Comparison of ENCODE assay signal across 21 mouse cellular contexts in the genomic region with DNA sequence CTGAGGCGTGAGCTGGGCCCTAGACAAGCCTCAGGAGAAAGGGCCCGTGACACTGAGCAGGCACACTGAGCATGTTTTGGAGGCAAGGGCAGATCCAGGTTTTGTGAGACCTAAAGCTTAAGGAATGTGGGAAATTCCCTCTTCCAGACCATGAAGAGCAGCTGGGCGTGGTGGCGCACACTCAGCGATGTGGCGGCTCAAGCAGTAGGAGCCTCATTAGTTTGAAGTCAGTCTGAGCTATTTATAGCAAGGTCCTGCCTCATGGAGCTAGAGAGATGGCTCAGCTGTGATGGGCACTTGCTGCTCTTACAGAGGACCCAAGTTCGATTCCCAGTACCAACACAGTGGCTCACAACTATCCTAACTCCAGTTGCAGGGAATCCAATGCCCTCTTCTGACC. TPM values are rescaled to one million over a fixed set of nuclear protein-coding genes. Genes with fewer than 3 reads are reported as not detected.
A peak's percentile ranks its signal among the peaks of the same experiment; 100 is the strongest.
DNase-seq lines count a peak whose midpoint lies in the region; ATAC-seq and TF ChIP-seq lines count a peak whose summit lies in the region.
"Had no signal": no experiment of that assay in that cellular context is flagged by ENCODE, and none has a peak within 500 bp of the region (broad histone marks: within the 10 kb centered on the region; RNA-seq: fewer than 3 reads in every experiment).

No protein-coding gene starts in this region.

- no peaks in the 10 kb centered on the region for H3K79me2 ChIP-seq in myocyte (ENCODE audit: control insufficient read depth, insufficient read depth)

- no peak for TF ChIP-seq POLR2A in myocyte (IDR thresholded peaks at IDR 0.05; ENCODE audit: insufficient read length, low read depth)

- no peaks in the 10 kb centered on the region for H3K27me3 ChIP-seq in lung, embryonic 14.5 days (ENCODE audit: insufficient read depth, low read length)
- H3K27me3 ChIP-seq in myocyte (ENCODE audit: control insufficient read depth, insufficient read depth, insufficient read length), result no peaks in the 10 kb centered on the region
- H3K27me3 ChIP-seq: embryonic facial prominence, embryonic 13.5 days; hindbrain, embryonic 13.5 days; stomach, embryonic 15.5 days had no signal

- peak; percentile 64 for DNase-seq in lung, embryonic 14.5 days
- no peak for DNase-seq in lung, adult 18-20 months
- DNase-seq in ES-CJ7 (ENCODE audit: low read depth, low spot score), result peak; percentile 29
- DNase-seq in R1 (ENCODE audit: low read depth, low spot score), result peak; percentile 30
- no peak for DNase-seq in right cerebral cortex, adult 2 months (ENCODE audit: low spot score in 2 of 2)
- no peak for DNase-seq in adipocyte (ENCODE audit: low spot score)
- DNase-seq: cerebellum, adult 8-10 months; gastrocnemius, postnatal 14 days; heart, postnatal 14 days; kidney, adult 2 months; right cerebral cortex, adult 18-20 months had no signal

- ATAC-seq in lung, embryonic 14.5 days (ENCODE audit: insufficient read depth), result no peak

- H3K9ac ChIP-seq in lung, embryonic 14.5 days, result no peak overlapping the region
- H3K9ac ChIP-seq: embryonic facial prominence, embryonic 13.5 days; hindbrain, embryonic 13.5 days; liver, embryonic 14.5 days; stomach, embryonic 15.5 days had no signal

- peaks cover 21% of the 10 kb centered on the region; the same call in 1 of the 2 replicates for H3K4me1 ChIP-seq in lung, embryonic 14.5 days (ENCODE audit: insufficient read depth)

- no peaks in the 10 kb centered on the region for H3K9me3 ChIP-seq in lung, embryonic 14.5 days (ENCODE audit: low read depth, low read length)
- H3K9me3 ChIP-seq: embryonic facial prominence, embryonic 13.5 days; forebrain, embryonic 10.5 days; hindbrain, embryonic 13.5 days; limb, embryonic 10.5 days; stomach, embryonic 15.5 days had no signal

- TF ChIP-seq CTCF in lung, embryonic 14.5 days (IDR thresholded peaks at IDR 0.05; ENCODE audit: low read depth), result no peak

- WGBS in lung, embryonic 14.5 days, result 64% methylated on average over 7 of the region's 7 CpGs

- no peaks in the 10 kb centered on the region for H3K36me3 ChIP-seq in lung, embryonic 14.5 days (ENCODE audit: insufficient read depth)
- no peaks in the 10 kb centered on the region for H3K36me3 ChIP-seq in myocyte (ENCODE audit: control insufficient read depth, insufficient read depth)
- H3K36me3 ChIP-seq: embryonic facial prominence, embryonic 13.5 days; forebrain, embryonic 10.5 days; hindbrain, embryonic 13.5 days; limb, embryonic 10.5 days; stomach, embryonic 15.5 days had no signal

- no peak overlapping the region for H3K4me2 ChIP-seq in lung, embryonic 14.5 days
- H3K4me2 ChIP-seq in myocyte (ENCODE audit: low read depth), result peak overlapping the region; percentile 2
- H3K4me2 ChIP-seq: embryonic facial prominence, embryonic 13.5 days; hindbrain, embryonic 13.5 days; stomach, embryonic 15.5 days had no signal

- no peak overlapping the region for H3ac ChIP-seq in myocyte (ENCODE audit: control insufficient read depth, insufficient read length)

- H3K4me3 ChIP-seq in lung, embryonic 14.5 days (ENCODE audit: low read depth, low read length), result no peak overlapping the region
- H3K4me3 ChIP-seq in myocyte, result no peak overlapping the region
- H3K4me3 ChIP-seq: embryonic facial prominence, embryonic 13.5 days; forebrain, embryonic 10.5 days; hindbrain, embryonic 13.5 days; limb, embryonic 10.5 days; stomach, embryonic 15.5 days had no signal

- H3K27ac ChIP-seq in lung, embryonic 14.5 days (ENCODE audit: low read depth), result no peak overlapping the region
- H3K27ac ChIP-seq: embryonic facial prominence, embryonic 13.5 days; forebrain, embryonic 10.5 days; hindbrain, embryonic 13.5 days; limb, embryonic 10.5 days; liver, embryonic 14.5 days had no signal

TF ChIP-seq in myocyte, 11 proteins besides CTCF, POLR2A, EP300 and RAD21:
- TF ChIP-seq MYOG (IDR thresholded peaks at IDR 0.05; ENCODE audit: control insufficient read depth in 1 of 3, insufficient read depth in 1 of 3, insufficient read length in 2 of 3, low read depth in 2 of 3) (peak in 2 of 3 experiments; percentile 50 to 56), E2F4 (IDR thresholded peaks at IDR 0.05; ENCODE audit: insufficient read depth) (no peak), POLR2AphosphoS2 (IDR thresholded peaks at IDR 0.05; ENCODE audit: insufficient read length, low read depth) (no peak), MYOD1 (IDR thresholded peaks at IDR 0.05; ENCODE audit: control insufficient read depth in 1 of 3, insufficient read length in 2 of 3, low read depth in 2 of 3) (peak in 2 of 3 experiments; percentile 53 to 56), TCF12 (IDR thresholded peaks at IDR 0.05; ENCODE audit: insufficient read depth, poor library complexity, severe bottlenecking) (no peak), REST (IDR thresholded peaks at IDR 0.05; ENCODE audit: insufficient read depth, insufficient read length) (no peak), CEBPB (IDR thresholded peaks at IDR 0.05; ENCODE audit: insufficient read depth, poor library complexity, severe bottlenecking) (no peak), SRF (IDR thresholded peaks at IDR 0.05; ENCODE audit: control insufficient read depth, insufficient read length, low read depth) (no peak), USF1 (IDR thresholded peaks at IDR 0.05; ENCODE audit: low read depth) (no peak), TCF3 (IDR thresholded peaks at IDR 0.05; ENCODE audit: insufficient read length, low read depth) (no peak), MAX (IDR thresholded peaks at IDR 0.05; ENCODE audit: low read depth) (no peak)
TF ChIP-seq in myocyte: peak in this region for 2.

RNA-seq across cellular contexts. Expression of gene BC017158, which starts 21.2 kb away (rescaled TPM):
- polyA plus RNA-seq in lung, embryonic 14.5 days (2014; fragmentation: Nextera tagmentation; extraction: Ambion mirVana), result 38.6 and 40.4 TPM in 2 replicates
- polyA plus RNA-seq in myocyte (2012; fragmentation: generic; extraction: Trizol), result 10.9 TPM

RNA-seq across cellular contexts. Expression of gene Slc5a2, which starts 53.7 kb away (rescaled TPM):
- 0.37 TPM in 1 of 2 replicates, not detected in the other for polyA plus RNA-seq in lung, embryonic 14.5 days (2014; fragmentation: Nextera tagmentation; extraction: Ambion mirVana)
- polyA plus RNA-seq in myocyte (2012; fragmentation: generic; extraction: Trizol), result not detected
- polyA plus RNA-seq: cortical plate, adult 2 months; forebrain, embryonic 10.5 days; hindbrain, embryonic 13.5 days; large intestine, adult 2 months; midbrain, postnatal 0 days had no signal

Comparison
In these comparisons a context has a peak if more than half of its experiments do, and no peak if none do; other contexts are left out.
1. DNase-seq: peak in lung, embryonic 14.5 days (single experiment), ES-CJ7 (single experiment) and R1 (single experiment); none in lung, adult 18-20 months (0 of 2), right cerebral cortex, adult 2 months (0 of 2) and adipocyte (single experiment).